Mouse (Mus musculus) gastrocnemius, postnatal 4 days (tissue): Measurements from ENCODE around the gene Polr2e. TPM values are rescaled to one million over a fixed set of nuclear protein-coding genes. Genes with fewer than 3 reads are reported as not detected.

Experiments used
- DNase-seq, 2 experiments: peaks; one replicate each; pipeline ENCODE4 v3.0.0; 2021 to 2022; ENCODE audit warnings: low spot score in 2 of 2, mixed read lengths in 2 of 2
- total RNA-seq, 2 experiments: library from RNA; stranded (reverse); gene quantifications; 2 replicates each; pipeline ENCODE4 v1.2.3; 2021

The Polr2e gene
- total RNA-seq, 2 experiments from 2014 or later: 77.3 to 77.7 TPM

DNA sequence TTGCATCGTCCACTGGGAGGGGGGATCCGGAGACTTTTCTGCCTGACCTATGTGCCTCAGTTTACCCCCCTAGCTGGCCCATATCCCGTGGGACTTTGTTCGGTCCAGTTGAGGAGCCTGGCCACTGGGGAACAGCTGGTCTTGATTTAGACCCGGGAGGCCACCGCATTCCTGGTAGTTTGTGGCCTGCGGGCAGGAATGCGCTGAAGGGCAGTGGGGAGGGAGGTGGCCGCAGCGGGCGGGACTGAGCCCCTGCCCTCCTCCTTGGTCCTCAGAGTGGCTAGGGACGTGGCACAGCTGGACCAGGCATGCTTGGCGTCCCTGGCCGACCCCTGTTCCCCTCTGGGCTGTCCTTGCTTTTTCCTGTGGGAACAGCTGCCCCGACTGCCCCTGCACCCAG lies 49.7 kb downstream of the Polr2e start:
- DNase-seq: no peak

DNA sequence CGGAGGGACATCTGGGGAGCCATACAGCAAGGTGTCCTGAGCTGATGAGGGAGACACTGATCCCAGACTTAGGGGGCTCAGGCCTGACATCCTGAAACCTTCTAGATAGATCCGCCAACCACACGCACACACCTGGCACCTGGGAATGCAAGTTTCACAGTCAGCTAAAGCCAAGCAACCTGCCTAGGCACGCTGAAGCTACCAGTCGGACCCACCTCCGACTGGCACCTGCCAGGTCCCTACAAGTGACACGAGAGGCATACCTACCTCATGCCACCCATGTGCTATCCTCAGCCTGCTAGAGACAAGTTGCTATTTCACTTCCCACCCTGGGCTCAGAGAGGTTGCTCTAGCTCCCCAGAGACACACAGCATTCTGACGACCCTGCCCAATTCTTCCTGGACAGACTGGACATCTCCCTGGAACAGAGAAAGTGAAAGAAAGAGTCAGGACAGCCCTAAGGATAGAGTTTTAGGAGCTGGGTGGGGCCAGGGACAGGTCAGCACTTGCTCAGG lies 50.3 kb downstream of the Polr2e start:
- no peak for DNase-seq

DNA sequence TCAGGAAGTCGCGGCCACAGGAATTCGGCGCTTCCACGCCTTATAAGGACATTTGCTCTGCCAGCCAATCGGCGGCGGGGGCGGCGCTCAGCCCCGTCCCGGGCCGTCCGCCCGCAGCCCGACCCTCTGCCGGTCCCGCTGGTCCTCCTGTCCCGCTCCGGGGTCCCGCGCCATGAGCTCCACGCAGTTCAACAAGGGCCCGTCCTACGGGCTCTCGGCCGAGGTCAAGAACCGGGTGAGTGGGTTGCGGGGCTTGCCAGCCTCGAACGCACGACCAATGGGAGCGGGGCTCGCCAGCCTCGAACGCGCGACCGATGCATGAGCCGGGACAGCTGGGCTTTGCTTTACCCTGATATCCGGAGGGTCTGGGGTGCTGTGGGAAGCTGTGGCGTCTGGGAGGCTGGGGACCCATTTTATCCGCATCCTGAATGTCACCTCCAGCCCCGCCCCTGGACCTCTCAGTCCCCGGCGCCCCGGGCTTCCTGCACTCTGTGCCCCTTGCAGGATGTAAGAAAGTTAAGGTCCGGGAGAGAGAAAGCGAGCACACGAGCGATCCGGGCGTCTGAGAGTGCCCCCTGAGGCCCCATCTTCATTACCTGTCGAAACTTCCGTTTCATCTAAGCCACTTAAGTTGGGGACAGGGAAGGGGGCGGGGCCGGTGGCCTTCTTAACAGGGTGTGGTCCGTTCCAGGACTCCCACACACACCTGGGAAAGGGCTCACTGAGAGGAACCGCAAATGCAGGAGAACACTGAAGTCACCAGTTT lies 50.9 kb downstream of the Polr2e start, which contains the start of gene Cnn2:
Gene Cnn2 (plus strand): TSS at position 79 of the 766 bp plus-strand sequence.
- peak in 1 of 2 experiments; percentile 58 for DNase-seq

DNA sequence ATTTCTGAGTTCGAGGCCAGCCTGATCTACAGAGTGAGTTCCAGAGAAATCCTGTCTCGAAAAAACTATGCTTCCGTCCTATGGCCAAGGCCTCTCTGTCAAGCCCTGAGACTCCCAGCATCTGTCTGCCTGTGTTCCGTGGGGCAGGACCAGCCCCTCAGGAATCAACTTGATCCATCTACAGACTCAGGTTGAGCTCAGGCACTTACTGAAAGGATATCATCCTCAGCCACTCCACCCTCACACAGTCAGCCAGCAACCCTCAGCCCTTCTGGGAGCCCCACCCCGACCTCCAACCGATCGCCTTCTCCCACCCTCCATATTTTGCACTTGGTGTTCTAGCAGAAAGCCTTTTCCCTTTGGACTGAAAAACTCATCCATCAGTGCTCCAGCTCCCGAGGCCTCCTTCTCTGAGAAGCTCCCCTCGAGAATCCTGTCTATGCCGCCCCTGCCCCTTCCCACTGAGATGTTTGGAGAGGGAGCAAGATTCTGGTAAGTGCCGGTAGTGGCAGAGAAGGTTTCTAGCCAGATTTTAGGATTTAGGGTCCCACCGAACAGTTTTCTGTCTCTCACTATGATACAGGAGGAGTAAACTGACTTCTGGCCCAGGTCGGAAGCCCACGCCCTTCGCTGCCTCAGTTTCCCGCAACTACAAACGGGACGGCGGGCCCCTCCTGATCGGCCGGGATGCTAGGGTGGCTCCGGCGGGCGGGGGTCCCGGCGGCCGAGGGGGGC lies 51.7 kb downstream of the Polr2e start:
- no peak for DNase-seq

DNA sequence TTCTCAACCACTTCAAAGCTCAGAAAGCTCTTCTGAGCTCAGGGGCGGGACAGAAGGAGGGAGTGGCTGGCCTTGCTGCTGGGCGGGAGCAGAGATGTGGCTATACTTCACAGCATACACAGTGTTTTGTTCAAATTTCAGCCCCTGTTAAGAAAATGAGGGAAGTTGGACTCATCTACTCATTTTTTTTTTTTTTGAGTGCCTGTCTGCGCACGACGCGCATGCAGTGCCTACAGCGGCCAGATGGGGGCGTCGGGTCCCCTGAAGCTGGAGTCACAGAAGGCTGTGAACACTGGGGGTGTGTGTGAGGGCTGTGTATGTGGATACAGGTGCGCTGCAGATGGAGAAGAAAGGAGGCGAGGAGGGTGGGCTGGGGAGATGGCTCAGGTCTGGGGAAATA lies 52.6 kb downstream of the Polr2e start:
- DNase-seq: peak; percentile 86 to 90

- peak in 1 of 2 experiments; percentile 57 for DNase-seq
Observed at GRCm38 (mm10) chr10:79986232-79986878, 53.2 kb downstream of the Polr2e start.

Other genes starting within 250 kb of the Polr2e start
- gene Prss57, start 248.8 kb downstream of the Polr2e start, total RNA-seq: not detected
- 10 to 100 TPM; 42.1 to 50.8 TPM for gene Palm, start 246.2 kb downstream of the Polr2e start, total RNA-seq
- under 1 TPM in 1 of 2 experiments, not detected in 1; 0.42 TPM for gene Misp, start 218.8 kb downstream of the Polr2e start, total RNA-seq
- 100 to 1,000 TPM; 167 to 170 TPM for gene Ptbp1, start 185.4 kb downstream of the Polr2e start, total RNA-seq
- under 1 TPM in 1 of 2 experiments, not detected in 1; 0.47 TPM for gene Prtn3, start 165.3 kb downstream of the Polr2e start, total RNA-seq
- gene Plppr3, start 165.2 kb downstream of the Polr2e start, total RNA-seq: 1 to 10 TPM; 1.2 to 1.3 TPM
- under 1 TPM in 1 of 2 experiments, not detected in 1; 0.29 TPM for gene Elane, start 153.5 kb downstream of the Polr2e start, total RNA-seq
- 100 to 1,000 TPM in 1 of 2 experiments, 10 to 100 TPM in 1; 85.8 to 154 TPM for gene Cfd, start 148.9 kb downstream of the Polr2e start, total RNA-seq
- 10 to 100 TPM; 39.4 to 41.1 TPM for gene Med16, start 130.9 kb downstream of the Polr2e start, total RNA-seq
- gene Gm26602, start 128.9 kb downstream of the Polr2e start, total RNA-seq: not detected
- gene Kiss1r, start 122.8 kb downstream of the Polr2e start, total RNA-seq: under 1 TPM; 0.41 to 0.56 TPM
- gene R3hdm4, start 118.6 kb downstream of the Polr2e start, total RNA-seq: 100 to 1,000 TPM in 1 of 2 experiments, 10 to 100 TPM in 1; 97.9 to 102 TPM
- 1 to 10 TPM; 4.5 to 4.9 TPM for gene Arid3a, start 112.8 kb downstream of the Polr2e start, total RNA-seq
- gene Wdr18, start 79.6 kb downstream of the Polr2e start, total RNA-seq: 10 to 100 TPM; 27.7 to 28.3 TPM
- gene Grin3b, start 69.1 kb downstream of the Polr2e start, total RNA-seq: under 1 TPM; 0.10 to 0.27 TPM
- 100 to 1,000 TPM; 109 to 119 TPM for gene Tmem259, start 55.5 kb downstream of the Polr2e start, total RNA-seq
- 10 to 100 TPM; 51.0 to 55.0 TPM for gene Cnn2, start 51.2 kb downstream of the Polr2e start, total RNA-seq
- gene Abca7, start 43.3 kb downstream of the Polr2e start, total RNA-seq: 1 to 10 TPM; 4.8 to 4.9 TPM
- gene Arhgap45, start 23.1 kb downstream of the Polr2e start, total RNA-seq: 1 to 10 TPM; 4.0 to 4.7 TPM
- 100 to 1,000 TPM; 339 to 434 TPM for gene Gpx4, start 7.4 kb upstream of the Polr2e start, total RNA-seq
- 10 to 100 TPM; 13.0 to 13.6 TPM for gene Sbno2, start 65.8 kb upstream of the Polr2e start, total RNA-seq
- 100 to 1,000 TPM; 116 to 125 TPM for gene Stk11, start 76.0 kb upstream of the Polr2e start, total RNA-seq
- gene Atp5d, start 98.8 kb upstream of the Polr2e start, total RNA-seq: 100 to 1,000 TPM; 522 to 564 TPM
- gene Cbarp, start 101.0 kb upstream of the Polr2e start, total RNA-seq: 1 to 10 TPM; 2.2 to 2.7 TPM
- gene Midn, start 108.5 kb upstream of the Polr2e start, total RNA-seq: 10 to 100 TPM; 67.7 to 74.0 TPM
- 100 to 1,000 TPM; 107 to 153 TPM for gene Cirbp, start 126.2 kb upstream of the Polr2e start, total RNA-seq
- gene 1600002K03Rik, start 133.1 kb upstream of the Polr2e start, total RNA-seq: 1 to 10 TPM; 3.4 to 3.8 TPM
- gene Efna2, start 139.7 kb upstream of the Polr2e start, total RNA-seq: 1 to 10 TPM; 3.5 to 3.7 TPM
- 10 to 100 TPM; 61.3 to 61.5 TPM for gene Mum1, start 186.6 kb upstream of the Polr2e start, total RNA-seq
- 100 to 1,000 TPM; 327 to 331 TPM for gene Ndufs7, start 209.3 kb upstream of the Polr2e start, total RNA-seq
- gene Gamt, start 221.2 kb upstream of the Polr2e start, total RNA-seq: 100 to 1,000 TPM; 446 to 545 TPM
- gene Dazap1, start 221.7 kb upstream of the Polr2e start, total RNA-seq: 100 to 1,000 TPM in 1 of 2 experiments, 10 to 100 TPM in 1; 98.9 to 112 TPM